Mouse (Mus musculus): ENCODE data around the gene Npdc1. TPM values are rescaled to one million over a fixed set of nuclear protein-coding genes. Genes with fewer than 3 reads are reported as not detected.

Npdc1 gene
- polyA plus RNA-seq, 1 experiment from 2014 or later: 43.9 TPM

DNA sequence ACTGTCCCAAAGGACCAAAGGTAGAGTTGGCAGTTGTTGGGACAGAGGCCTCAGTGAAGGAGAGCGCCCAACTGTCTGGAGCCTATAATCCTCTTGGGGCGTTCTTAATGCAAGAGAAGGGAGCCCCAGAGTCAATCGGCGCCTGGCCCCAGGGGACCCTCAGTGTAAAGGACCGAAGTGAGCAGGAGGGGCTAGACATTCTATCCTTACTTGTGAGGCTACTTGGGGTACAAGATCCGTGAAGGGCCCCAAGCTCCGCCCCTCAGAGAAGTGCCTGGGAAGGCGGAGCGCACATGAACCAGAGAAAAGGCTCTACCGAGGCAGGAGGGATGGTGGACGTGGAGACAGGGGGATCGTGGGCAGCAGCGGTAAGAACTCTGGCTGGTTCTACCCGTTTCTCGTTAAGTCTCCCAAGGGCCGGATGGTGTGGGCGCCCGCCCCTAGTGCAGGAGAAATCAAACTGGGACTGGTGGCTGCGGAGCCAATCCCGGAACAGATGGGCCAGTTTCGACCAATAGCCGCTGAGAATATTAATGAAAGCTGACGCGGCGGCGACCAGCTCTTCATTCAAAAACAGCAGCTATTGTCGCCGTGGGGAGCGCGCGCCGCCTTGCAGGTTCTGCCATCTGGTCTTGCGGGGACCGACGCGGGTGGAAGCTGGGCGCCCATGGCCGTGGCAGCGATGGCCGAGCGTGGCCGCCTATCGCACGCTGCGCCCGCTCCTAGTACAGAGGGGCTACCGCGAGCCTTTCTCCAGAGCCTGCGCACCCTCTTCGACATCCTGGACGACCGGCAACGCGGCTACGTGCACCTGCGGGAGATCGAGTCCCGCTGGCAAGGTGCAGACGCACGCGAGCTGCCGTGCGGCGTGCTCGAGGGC, 27.1 kb upstream of the Npdc1 start, which contains the start of gene Sapcd2:
TSS of gene Sapcd2 (plus strand) at position 558 of the 880 bp plus-strand sequence.
- H3K36me3 ChIP-seq (ENCODE audit: insufficient read depth, low read length): no peaks in the 10 kb centered on the region
- H3K9me3 ChIP-seq (replicated peaks; ENCODE audit: low read length): no peaks in the 10 kb centered on the region
- H3K27ac ChIP-seq: no peak within 1 kb of the TSS
- DNase-seq (ENCODE audit: low spot score): peak; percentile 96
- peak within 1 kb of the TSS; percentile 66 for H3K4me3 ChIP-seq (replicated peaks; ENCODE audit: low read depth, low read length)
- TF ChIP-seq CTCF (IDR thresholded peaks at IDR 0.05; ENCODE audit: low read depth): no peak
- no peaks in the 10 kb centered on the region for H3K27me3 ChIP-seq (ENCODE audit: insufficient read depth, low read length)
- 1% methylated on average over 65 of the region's 65 CpGs for WGBS
- peak within 1 kb of the TSS; percentile 61 for H3K9ac ChIP-seq (ENCODE audit: low read depth, low read length)
- peak within 1 kb of the TSS; percentile 98 for H3K4me2 ChIP-seq (ENCODE audit: low read length)
- ATAC-seq (replicated peaks; ENCODE audit: low FRiP score, low read depth): peak; percentile 88
- H3K4me1 ChIP-seq (replicated peaks; ENCODE audit: insufficient read depth, low read length): peaks cover 12% of the 10 kb centered on the region

DNA sequence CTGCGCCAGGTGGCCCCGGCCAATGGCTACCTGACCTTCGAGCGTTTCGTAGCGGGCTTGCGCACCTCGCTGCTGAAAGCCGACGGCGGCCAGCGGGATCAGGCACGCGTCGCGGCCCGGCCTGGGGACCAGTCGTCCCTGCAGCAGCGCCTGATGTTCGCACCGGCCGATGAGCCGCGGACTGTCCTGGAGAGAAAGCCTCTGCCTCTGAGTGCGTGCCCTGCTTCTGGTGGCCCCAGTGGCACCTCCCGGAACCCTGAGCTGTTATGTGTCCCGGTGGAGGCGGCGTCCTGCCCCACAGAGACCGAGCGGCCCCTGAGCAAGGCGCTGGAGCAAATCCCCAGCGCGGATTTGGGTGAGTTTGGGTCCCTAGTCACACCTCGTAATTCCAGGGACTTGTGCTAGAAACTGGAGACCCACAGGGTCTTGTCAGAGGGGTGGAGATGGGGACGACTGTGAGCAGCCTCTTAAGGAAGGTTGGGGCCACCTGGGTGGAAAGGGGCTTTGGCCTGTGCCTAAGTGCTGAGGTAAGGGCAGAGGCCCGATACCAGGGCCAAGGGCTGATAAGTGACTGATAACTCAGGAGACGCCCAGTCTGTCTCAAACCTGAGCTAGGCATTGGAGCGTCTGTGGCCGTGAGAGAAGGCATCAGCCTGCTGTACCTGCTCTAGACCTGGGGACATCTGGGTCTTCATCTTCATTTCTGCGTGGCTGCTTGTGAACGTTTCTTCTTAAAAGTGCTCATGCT, 26.3 kb upstream of the Npdc1 start:
- DNase-seq (ENCODE audit: low spot score) (no peak), ATAC-seq (replicated peaks; ENCODE audit: low FRiP score, low read depth) (no peak; the same call in 1 of the 2 replicates)
- TF ChIP-seq CTCF (IDR thresholded peaks at IDR 0.05; ENCODE audit: low read depth): no peak
- H3K4me3 ChIP-seq (replicated peaks; ENCODE audit: low read depth, low read length): peak overlapping the region; percentile 66
- WGBS: 3% methylated on average over 42 of the region's 42 CpGs
- H3K4me2 ChIP-seq (ENCODE audit: low read length): peak overlapping the region; percentile 98
- H3K4me1 ChIP-seq (replicated peaks; ENCODE audit: insufficient read depth, low read length): peaks cover 12% of the 10 kb centered on the region
- H3K27ac ChIP-seq: no peak overlapping the region
- H3K27me3 ChIP-seq (ENCODE audit: insufficient read depth, low read length): no peaks in the 10 kb centered on the region
- peak overlapping the region; percentile 61 for H3K9ac ChIP-seq (ENCODE audit: low read depth, low read length)
- H3K36me3 ChIP-seq (ENCODE audit: insufficient read depth, low read length): no peaks in the 10 kb centered on the region
- no peaks in the 10 kb centered on the region for H3K9me3 ChIP-seq (replicated peaks; ENCODE audit: low read length)

- no peak for TF ChIP-seq CTCF (IDR thresholded peaks at IDR 0.05; ENCODE audit: low read depth)
- H3K27me3 ChIP-seq (ENCODE audit: insufficient read depth, low read length): no peaks in the 10 kb centered on the region
- no peak for ATAC-seq (replicated peaks; ENCODE audit: low FRiP score, low read depth)
- H3K4me1 ChIP-seq (replicated peaks; ENCODE audit: insufficient read depth, low read length): peaks cover 12% of the 10 kb centered on the region
- H3K9ac ChIP-seq (ENCODE audit: low read depth, low read length): peak overlapping the region; percentile 61; the same call in 1 of the 2 replicates
- H3K27ac ChIP-seq: no peak overlapping the region
- no peak for DNase-seq (ENCODE audit: low spot score)
- H3K9me3 ChIP-seq (replicated peaks; ENCODE audit: low read length): no peaks in the 10 kb centered on the region
- peak overlapping the region; percentile 98 for H3K4me2 ChIP-seq (ENCODE audit: low read length)
- WGBS: 33% methylated on average over 2 of the region's 2 CpGs
- H3K4me3 ChIP-seq (replicated peaks; ENCODE audit: low read depth, low read length): peak overlapping the region; percentile 66
- H3K36me3 ChIP-seq (ENCODE audit: insufficient read depth, low read length): no peaks in the 10 kb centered on the region
These were observed 25.7 kb upstream of the Npdc1 start for GRCm38 (mm10) chr2:25373431-25373830.

DNA sequence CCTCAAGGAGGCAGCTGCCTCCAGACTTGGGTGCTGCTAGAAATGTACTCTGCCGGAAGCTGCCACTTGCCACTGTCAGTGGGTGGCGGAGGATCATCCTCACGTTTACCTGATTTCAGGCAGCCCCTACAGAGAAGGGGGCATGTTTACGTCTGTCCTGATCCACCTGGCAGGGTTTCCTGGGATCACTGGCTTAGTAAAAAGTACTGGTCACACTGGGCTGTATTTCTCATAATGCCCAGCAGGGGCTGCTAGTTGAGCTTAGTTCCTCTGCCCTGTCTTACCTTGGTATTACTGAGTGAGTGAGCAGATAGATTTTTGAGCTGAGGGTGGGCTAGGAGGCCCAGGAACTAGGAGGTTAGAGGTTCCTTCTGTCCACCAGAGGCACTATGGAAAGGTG, 22.6 kb upstream of the Npdc1 start:
- Histone ChIP-seq H3K4me1 (replicated peaks; ENCODE audit: insufficient read depth, low read length) (peaks cover 12% of the 10 kb centered on the region), H3K27me3 (ENCODE audit: insufficient read depth, low read length) (no peaks in the 10 kb centered on the region), H3K4me3 (replicated peaks; ENCODE audit: low read depth, low read length) (no peak overlapping the region), H3K4me2 (ENCODE audit: low read length) (no peak overlapping the region), H3K9ac (ENCODE audit: low read depth, low read length) (no peak overlapping the region), H3K36me3 (ENCODE audit: insufficient read depth, low read length) (no peaks in the 10 kb centered on the region), H3K27ac (no peak overlapping the region), H3K9me3 (replicated peaks; ENCODE audit: low read length) (no peaks in the 10 kb centered on the region)
- ATAC-seq (replicated peaks; ENCODE audit: low FRiP score, low read depth) (no peak), DNase-seq (ENCODE audit: low spot score) (peak; percentile 77)
- WGBS: 58% methylated on average over 4 of the region's 4 CpGs
- peak; percentile 82 for TF ChIP-seq CTCF (IDR thresholded peaks at IDR 0.05; ENCODE audit: low read depth)

DNA sequence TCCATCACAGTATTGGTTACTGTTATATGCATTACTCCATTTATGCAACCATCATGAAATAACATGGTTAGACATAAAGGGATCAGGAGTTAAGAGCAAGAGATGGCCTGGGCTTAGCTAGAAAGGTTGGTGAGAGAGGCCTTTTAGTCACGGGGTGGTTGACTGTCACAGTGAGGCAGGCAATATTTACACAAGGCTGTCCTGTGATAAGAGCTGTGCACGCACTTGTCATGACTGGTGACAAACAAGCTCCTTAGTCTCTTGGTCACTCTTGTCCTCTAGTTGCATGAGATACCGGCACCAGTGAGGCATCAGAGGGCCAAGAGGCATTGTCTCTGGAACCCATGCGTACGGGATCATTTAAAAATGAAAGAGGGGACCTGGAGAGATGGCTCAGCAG, 14.7 kb upstream of the Npdc1 start:
- H3K27ac ChIP-seq: no peak overlapping the region
- no peaks in the 10 kb centered on the region for H3K9me3 ChIP-seq (replicated peaks; ENCODE audit: low read length)
- TF ChIP-seq CTCF (IDR thresholded peaks at IDR 0.05; ENCODE audit: low read depth): no peak
- no peaks in the 10 kb centered on the region for H3K36me3 ChIP-seq (ENCODE audit: insufficient read depth, low read length)
- no peak overlapping the region for H3K9ac ChIP-seq (ENCODE audit: low read depth, low read length)
- H3K4me1 ChIP-seq (replicated peaks; ENCODE audit: insufficient read depth, low read length): no peaks in the 10 kb centered on the region
- 79% methylated on average over 5 of the region's 5 CpGs for WGBS
- no peaks in the 10 kb centered on the region for H3K27me3 ChIP-seq (ENCODE audit: insufficient read depth, low read length)
- H3K4me2 ChIP-seq (ENCODE audit: low read length): no peak overlapping the region
- DNase-seq (ENCODE audit: low spot score) (no peak), ATAC-seq (replicated peaks; ENCODE audit: low FRiP score, low read depth) (no peak)
- H3K4me3 ChIP-seq (replicated peaks; ENCODE audit: low read depth, low read length): no peak overlapping the region

DNA sequence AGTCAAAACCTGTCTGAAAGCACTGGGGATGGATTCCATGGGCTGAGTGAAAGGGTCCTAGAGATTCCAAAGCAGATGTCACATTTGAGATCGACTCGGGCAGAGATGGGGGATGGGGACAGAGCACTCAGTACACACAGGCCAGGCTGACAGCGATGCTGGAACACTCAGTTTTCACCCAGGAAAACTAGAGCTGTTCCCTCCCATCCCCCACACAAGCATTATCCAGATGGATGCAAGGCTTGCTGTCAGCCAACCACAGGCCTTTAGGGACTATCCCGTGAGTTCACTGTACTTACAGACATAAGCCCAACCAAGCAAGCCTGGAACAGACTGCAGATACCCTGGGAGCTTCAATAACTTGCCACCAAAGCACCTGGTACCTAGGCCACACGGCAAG, 7.9 kb upstream of the Npdc1 start:
- no peaks in the 10 kb centered on the region for H3K27me3 ChIP-seq (ENCODE audit: insufficient read depth, low read length)
- TF ChIP-seq CTCF (IDR thresholded peaks at IDR 0.05; ENCODE audit: low read depth): no peak
- DNase-seq (ENCODE audit: low spot score) (no peak), ATAC-seq (replicated peaks; ENCODE audit: low FRiP score, low read depth) (no peak)
- H3K4me1 ChIP-seq (replicated peaks; ENCODE audit: insufficient read depth, low read length): 0 out of 2 replicates have a peak, but pooled peaks cover 4% of the 10 kb centered on the region
- H3K4me3 ChIP-seq (replicated peaks; ENCODE audit: low read depth, low read length): no peak overlapping the region
- no peak overlapping the region for H3K27ac ChIP-seq
- WGBS: 69% methylated on average over 5 of the region's 5 CpGs
- H3K4me2 ChIP-seq (ENCODE audit: low read length): no peak overlapping the region
- no peaks in the 10 kb centered on the region for H3K36me3 ChIP-seq (ENCODE audit: insufficient read depth, low read length)
- no peaks in the 10 kb centered on the region for H3K9me3 ChIP-seq (replicated peaks; ENCODE audit: low read length)
- H3K9ac ChIP-seq (ENCODE audit: low read depth, low read length): no peak overlapping the region
